ENCODE assay signal across 14 mouse cellular contexts in genomic region chr9:90232781-90233690, GRCm38 (mm10). TPM values are rescaled to one million over a fixed set of nuclear protein-coding genes. Genes with fewer than 3 reads are reported as not detected.
A peak's percentile ranks its signal among the peaks of the same experiment; 100 is the strongest.
DNase-seq lines count a peak whose midpoint lies in the region; ATAC-seq and TF ChIP-seq lines count a peak whose summit lies in the region.
"Had no signal": no experiment of that assay in that cellular context is flagged by ENCODE, and none has a peak within 500 bp of the region (broad histone marks: within the 10 kb centered on the region; RNA-seq: fewer than 3 reads in every experiment).

No protein-coding gene starts in this region.

- TF ChIP-seq EP300 in liver, embryonic 14.5 days (IDR thresholded peaks at IDR 0.05; ENCODE audit: low read depth): no peak

- no peak overlapping the region for H3K27ac ChIP-seq in midbrain, embryonic 11.5 days (ENCODE audit: low read depth, low read length)
- H3K27ac ChIP-seq in midbrain, embryonic 15.5 days: no peak overlapping the region
- peak overlapping the region; percentile 53 for H3K27ac ChIP-seq in liver, embryonic 14.5 days
- H3K27ac ChIP-seq: limb, embryonic 15.5 days; midbrain, embryonic 13.5 days; neural tube, embryonic 12.5 days had no signal

- ATAC-seq in midbrain, embryonic 11.5 days (ENCODE audit: low FRiP score): no peak
- ATAC-seq in midbrain, embryonic 15.5 days (replicated peaks): no peak
- ATAC-seq in liver, embryonic 14.5 days (ENCODE audit: insufficient read depth): no peak
- ATAC-seq in monocyte, adult 5-6 weeks (replicated peaks; ENCODE audit: insufficient number of reproducible peaks, low FRiP score, low TSS enrichment, poor library complexity, severe bottlenecking): peak; percentile 44
- ATAC-seq: midbrain, embryonic 13.5 days had no signal

- TF ChIP-seq CTCF in liver, embryonic 14.5 days (IDR thresholded peaks at IDR 0.05; ENCODE audit: low read depth): no peak

- no peaks in the 10 kb centered on the region for H3K4me1 ChIP-seq in midbrain, embryonic 11.5 days (ENCODE audit: control insufficient read depth, insufficient read depth, low read length)
- H3K4me1 ChIP-seq in midbrain, embryonic 15.5 days: no peaks in the 10 kb centered on the region
- peaks cover 42 to 55% of the 10 kb centered on the region in 2 experiments for H3K4me1 ChIP-seq in liver, embryonic 14.5 days (replicated peaks; ENCODE audit: control insufficient read depth in 2 of 2, insufficient read depth in 2 of 2, low read length in 1 of 2)
- H3K4me1 ChIP-seq: limb, embryonic 15.5 days; midbrain, embryonic 13.5 days; neural tube, embryonic 12.5 days had no signal

- peak; percentile 23 for DNase-seq in adrenal gland, adult 2 months
- DNase-seq in adrenal gland, postnatal 36 days: no peak
- peak; percentile 71 for DNase-seq in midbrain, embryonic 11.5 days (ENCODE audit: low spot score, missing footprints)
- no peak for DNase-seq in liver, embryonic 14.5 days (ENCODE audit: low read depth in 3 of 3, low spot score in 3 of 3)
- no peak for DNase-seq in right cerebral cortex, postnatal 36 days (ENCODE audit: low spot score in 2 of 2)
- no peak for DNase-seq in left cerebral cortex, postnatal 10 days (ENCODE audit: extremely low spot score in 1 of 2, low spot score in 2 of 2)
- DNase-seq: cerebellum, adult 9-10 months; kidney, adult 11 months; right cerebral cortex, postnatal 14 days had no signal

- H3K4me2 ChIP-seq in midbrain, embryonic 11.5 days: no peak overlapping the region
- no peak overlapping the region for H3K4me2 ChIP-seq in midbrain, embryonic 15.5 days
- no peak overlapping the region for H3K4me2 ChIP-seq in liver, embryonic 14.5 days (ENCODE audit: low read depth)
- H3K4me2 ChIP-seq: limb, embryonic 15.5 days; midbrain, embryonic 13.5 days; neural tube, embryonic 12.5 days had no signal

- H3K9me3 ChIP-seq in midbrain, embryonic 11.5 days (ENCODE audit: control insufficient read depth, low read length): no peaks in the 10 kb centered on the region
- H3K9me3 ChIP-seq in midbrain, embryonic 15.5 days: no peaks in the 10 kb centered on the region
- H3K9me3 ChIP-seq in liver, embryonic 14.5 days (ENCODE audit: control insufficient read depth, low read length): no peaks in the 10 kb centered on the region
- H3K9me3 ChIP-seq: limb, embryonic 15.5 days; midbrain, embryonic 13.5 days; neural tube, embryonic 12.5 days had no signal

- no peaks in the 10 kb centered on the region for H3K27me3 ChIP-seq in midbrain, embryonic 11.5 days (ENCODE audit: control insufficient read depth, insufficient read depth, low read length)
- H3K27me3 ChIP-seq in midbrain, embryonic 15.5 days (replicated peaks): no peaks in the 10 kb centered on the region
- H3K27me3 ChIP-seq in liver, embryonic 14.5 days (ENCODE audit: control insufficient read depth, insufficient read depth, low read length): no peaks in the 10 kb centered on the region
- H3K27me3 ChIP-seq: limb, embryonic 15.5 days; midbrain, embryonic 13.5 days; neural tube, embryonic 12.5 days had no signal

- H3K36me3 ChIP-seq in midbrain, embryonic 11.5 days (ENCODE audit: control insufficient read depth, insufficient read depth, low read length): no peaks in the 10 kb centered on the region
- no peaks in the 10 kb centered on the region for H3K36me3 ChIP-seq in midbrain, embryonic 15.5 days (replicated peaks)
- H3K36me3 ChIP-seq in liver, embryonic 14.5 days (replicated peaks; ENCODE audit: control insufficient read depth, insufficient read depth, low read depth): peaks cover 16% of the 10 kb centered on the region
- H3K36me3 ChIP-seq: midbrain, embryonic 13.5 days; neural tube, embryonic 12.5 days had no signal

- WGBS in midbrain, embryonic 11.5 days: 91% methylated on average over 8 of the region's 8 CpGs
- WGBS in midbrain, embryonic 15.5 days: 91% methylated on average over 8 of the region's 8 CpGs
- 81% methylated on average over 8 of the region's 8 CpGs for WGBS in liver, embryonic 14.5 days (ENCODE audit: insufficient replicate concordance)

- no peak overlapping the region for H3K9ac ChIP-seq in midbrain, embryonic 11.5 days (ENCODE audit: low read length)
- H3K9ac ChIP-seq in midbrain, embryonic 15.5 days: no peak overlapping the region
- no peak overlapping the region for H3K9ac ChIP-seq in liver, embryonic 14.5 days (replicated peaks)
- H3K9ac ChIP-seq: limb, embryonic 15.5 days; midbrain, embryonic 13.5 days; neural tube, embryonic 12.5 days had no signal

- H3K4me3 ChIP-seq in midbrain, embryonic 11.5 days (ENCODE audit: low read depth, low read length): no peak overlapping the region
- no peak overlapping the region for H3K4me3 ChIP-seq in midbrain, embryonic 15.5 days
- no peak overlapping the region for H3K4me3 ChIP-seq in liver, embryonic 14.5 days (ENCODE audit: insufficient read depth in 1 of 2, low read depth in 2 of 2, low read length in 2 of 2)
- H3K4me3 ChIP-seq: limb, embryonic 15.5 days; midbrain, embryonic 13.5 days; neural tube, embryonic 12.5 days had no signal

- intact Hi-C loops in left cerebral cortex, postnatal 10 days (cut with DNase I): no loop called here

RNA-seq across cellular contexts. Expression of gene Tbc1d2b, which starts 37.6 kb away (rescaled TPM):
- 10 to 100 TPM; 23.0 to 40.4 TPM for total RNA-seq in adrenal gland, adult 2 months (2021)
- polyA plus RNA-seq in adrenal gland, adult 2 months (2012; rRNA removed): 20.8 and 22.7 TPM in 2 replicates
- total RNA-seq in adrenal gland, postnatal 36 days (2021): 10 to 100 TPM; 36.0 to 41.1 TPM
- polyA plus RNA-seq in midbrain, embryonic 11.5 days (2014; fragmentation: Nextera tagmentation; extraction: Ambion mirVana): 8.2 and 8.7 TPM in 2 replicates
- polyA plus RNA-seq in midbrain, embryonic 15.5 days (2015; fragmentation: Nextera tagmentation; extraction: Ambion mirVana): 6.5 and 7.6 TPM in 2 replicates
- 9.8 and 10.1 TPM in 2 replicates for polyA plus RNA-seq in liver, embryonic 14.5 days (2012; rRNA removed)
- polyA plus RNA-seq in liver, embryonic 14.5 days (2014; fragmentation: Nextera tagmentation; extraction: Ambion mirVana): 6.5 and 9.5 TPM in 2 replicates
- total RNA-seq in monocyte, adult 5-6 weeks (2017): 51.8 to 93.0 TPM (median 58.5 TPM) in 3 replicates
- total RNA-seq in left cerebral cortex, postnatal 10 days (2021): 10 to 100 TPM; 15.0 to 15.8 TPM

Comparison
In these comparisons a context has a peak if more than half of its experiments do, and no peak if none do; other contexts are left out.
1. DNase-seq: peak in adrenal gland, adult 2 months (single experiment) and midbrain, embryonic 11.5 days (single experiment); none in adrenal gland, postnatal 36 days (0 of 2), liver, embryonic 14.5 days (0 of 3), right cerebral cortex, postnatal 36 days (0 of 2) and left cerebral cortex, postnatal 10 days (0 of 2).